Mouse (Mus musculus): Measurements from ENCODE around the gene Il31ra.

DNA sequence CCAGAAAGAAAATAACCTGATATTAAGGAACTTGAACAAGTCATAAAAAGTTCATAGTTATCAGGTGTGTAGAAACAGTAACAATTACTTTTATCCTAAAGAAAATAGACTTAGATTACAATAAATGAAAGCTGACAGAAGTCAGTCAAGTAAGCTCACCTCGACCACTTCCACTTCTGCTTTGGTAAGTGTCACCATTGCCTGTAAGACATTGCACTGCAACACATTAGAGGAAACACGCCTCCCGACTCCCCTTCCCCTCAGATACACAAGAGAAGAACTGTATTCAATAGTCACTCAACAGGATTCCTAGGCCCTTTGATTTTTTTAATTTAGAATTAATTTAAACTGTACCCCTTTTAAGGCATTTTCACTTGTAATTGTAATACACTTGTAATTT, 30.5 kb upstream of the Il31ra start:
- TF ChIP-seq CTCF (IDR thresholded peaks at IDR 0.05; ENCODE audit: control insufficient read depth, insufficient read depth, insufficient replicate concordance, low read depth, low read length) (no peak), POLR2A (IDR thresholded peaks at IDR 0.05; ENCODE audit: control insufficient read depth, low read depth, low read length) (no peak)
